Mouse (Mus musculus) layer of hippocampus, postnatal 10 days (tissue): Measurements from ENCODE around the gene Aoc3. TPM values are rescaled to one million over a fixed set of nuclear protein-coding genes. Genes with fewer than 3 reads are reported as not detected.
"Not testable (repeated sequence)": the region's sequence is repeated elsewhere in the genome, so short reads cannot be mapped to it uniquely, and the experiment has no call there.

Experiments
- DNase-seq, 2 experiments: peaks; one replicate each; pipeline ENCODE4 v3.0.0; 2021; ENCODE audit warnings: low spot score in 2 of 2
- microRNA-seq, 2 experiments: library from miRNA; unstranded; fragments of <30 nt; microRNA quantifications; one replicate each; pipeline ENCODE4 v1.2.0; 2021
- total RNA-seq, 2 experiments: library from RNA; stranded (reverse); gene quantifications; 2 replicates each; pipeline ENCODE4 v1.2.3; 2021

Aoc3 gene
- total RNA-seq, 2 experiments from 2014 or later, result 1.7 to 1.8 TPM

- DNase-seq, result no peak
These were observed 37.0 kb downstream of the Aoc3 start, which contains the start of gene G6pc for GRCm38 (mm10) chr11:101367326-101367935. G6pc (plus strand) TSS chr11:101367561.

DNA sequence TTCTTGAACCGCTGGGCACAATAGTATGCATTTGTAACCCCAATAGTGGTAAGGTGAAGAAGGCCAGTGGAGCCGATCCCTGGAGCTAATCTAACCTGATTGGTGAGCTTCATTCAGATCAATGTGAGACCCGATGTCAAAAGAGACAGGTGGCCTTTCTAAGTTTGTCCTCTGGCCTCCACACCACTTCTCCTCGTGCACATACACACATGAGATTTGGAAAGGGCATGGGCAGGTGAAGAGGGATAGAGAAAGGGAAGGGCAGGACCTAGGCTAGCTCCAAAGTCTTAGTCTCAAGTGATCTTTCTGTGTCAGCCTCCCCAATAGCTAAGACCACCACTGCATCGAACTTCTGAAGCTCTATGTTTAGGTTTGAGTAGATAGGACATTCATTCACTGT is 39.7 kb downstream of the Aoc3 start:
- DNase-seq, result no peak

DNA sequence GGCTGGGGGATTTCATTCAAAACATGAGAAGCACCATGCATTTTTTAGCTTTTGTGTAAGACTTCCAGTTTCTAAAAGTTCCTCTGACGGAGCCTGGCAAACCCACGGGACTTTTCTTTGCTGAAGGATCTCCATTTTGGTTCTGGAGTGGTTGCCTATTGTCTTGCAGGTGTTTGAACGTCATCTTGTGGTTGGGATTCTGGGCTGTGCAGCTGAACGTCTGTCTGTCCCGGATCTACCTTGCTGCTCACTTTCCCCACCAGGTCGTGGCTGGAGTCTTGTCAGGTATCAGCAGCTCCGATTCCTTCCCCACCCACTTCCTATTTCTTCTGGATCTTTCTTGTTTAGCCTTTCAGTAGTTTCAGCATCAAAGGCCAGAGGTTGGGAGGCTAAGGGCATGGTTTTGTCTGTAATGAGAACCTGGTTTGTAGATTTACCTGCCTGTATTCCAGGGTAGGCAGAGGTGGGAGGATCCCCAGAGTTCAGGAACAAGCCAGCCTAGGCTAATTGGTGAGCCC is 44.1 kb downstream of the Aoc3 start:
- DNase-seq, result no peak

DNA sequence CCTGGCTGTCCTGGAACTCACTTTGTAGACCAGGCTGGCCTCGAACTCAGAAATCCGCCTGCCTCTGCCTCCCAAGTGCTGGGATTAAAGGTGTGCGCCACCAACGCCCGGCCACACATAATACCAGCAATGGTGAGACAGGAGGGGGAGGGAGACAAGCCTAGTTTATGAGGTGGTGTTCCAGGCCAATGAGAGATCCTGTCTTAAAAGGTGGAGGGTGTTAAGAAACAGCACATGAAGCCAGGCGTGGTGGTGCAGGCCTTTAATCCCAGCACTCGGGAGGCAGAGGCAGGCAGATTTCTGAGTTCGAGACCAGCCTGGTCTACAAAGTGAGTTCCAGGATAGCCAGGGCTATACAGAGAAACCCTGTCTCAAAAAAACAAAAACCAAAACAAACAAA is 47.8 kb downstream of the Aoc3 start:
- not testable (repeated sequence) for DNase-seq

DNA sequence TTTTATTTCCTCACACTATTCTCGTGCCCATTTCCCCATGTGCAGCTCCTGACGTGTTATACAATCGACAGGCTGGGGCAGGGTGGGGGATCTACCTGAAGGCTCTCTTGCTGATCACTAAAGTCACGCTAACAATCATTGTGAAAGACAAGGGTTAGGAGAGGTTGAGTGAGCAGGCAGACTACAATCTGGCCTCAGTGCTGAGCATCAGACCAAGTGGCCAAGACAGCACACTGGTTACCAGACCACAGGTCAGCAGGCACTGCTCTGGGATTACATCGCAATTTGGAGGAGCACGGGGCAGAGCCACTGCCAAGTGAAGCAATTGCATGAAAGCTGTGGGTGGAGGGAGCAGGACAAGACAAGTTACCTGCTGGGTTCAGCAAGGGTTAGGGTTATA is 48.5 kb downstream of the Aoc3 start:
- no peak for DNase-seq

DNA sequence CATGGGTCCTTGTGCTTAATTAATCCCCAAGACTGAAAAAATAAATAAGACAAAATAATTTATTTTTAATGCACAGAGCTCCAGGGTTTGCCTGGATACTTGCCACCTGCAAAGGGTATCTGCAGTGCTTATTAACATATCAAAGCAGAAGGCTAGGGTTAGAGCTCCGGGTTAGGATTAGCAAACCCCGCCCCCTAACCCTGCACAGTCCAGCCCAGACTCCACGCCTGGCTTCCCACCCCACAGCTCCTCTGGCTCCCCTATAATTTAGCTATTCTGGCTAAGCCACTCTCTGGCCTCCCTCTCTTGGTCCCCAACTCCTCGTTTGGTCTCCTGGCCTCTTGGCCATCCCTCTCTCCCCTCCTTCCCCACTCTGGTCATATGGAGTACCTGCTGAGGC is 51.4 kb downstream of the Aoc3 start:
- no peak for DNase-seq

Small RNA genes within 50 kb of the gene (microRNA-seq; reads per million reads assigned to microRNA genes)
- 0 reads per million in 2 experiments for gene Gm25593

Other genes with a start within 250 kb of the Aoc3 start
- 10 to 100 TPM; 32.9 to 37.7 TPM for gene Coasy, start 248.0 kb upstream of the Aoc3 start, total RNA-seq
- gene Mlx, start 243.3 kb upstream of the Aoc3 start, total RNA-seq, result 10 to 100 TPM; 39.2 to 50.3 TPM
- 1 to 10 TPM; 5.8 to 7.0 TPM for gene Psmc3ip, start 235.2 kb upstream of the Aoc3 start, total RNA-seq
- 10 to 100 TPM; 51.5 to 58.8 TPM for gene Retreg3, start 210.7 kb upstream of the Aoc3 start, total RNA-seq
- gene Tubg1, start 210.7 kb upstream of the Aoc3 start, total RNA-seq, result 10 to 100 TPM; 43.1 to 47.3 TPM
- gene Tubg2, start 174.7 kb upstream of the Aoc3 start, total RNA-seq, result 10 to 100 TPM; 31.7 to 41.4 TPM
- 10 to 100 TPM; 59.0 to 61.4 TPM for gene Cntnap1, start 160.1 kb upstream of the Aoc3 start, total RNA-seq
- gene Plekhh3, start 159.3 kb upstream of the Aoc3 start, total RNA-seq, result 10 to 100 TPM; 13.2 to 13.4 TPM
- not detected for gene Ccr10, start 155.2 kb upstream of the Aoc3 start, total RNA-seq
- 10 to 100 TPM; 27.9 to 30.9 TPM for gene Ezh1, start 104.1 kb upstream of the Aoc3 start, total RNA-seq
- 10 to 100 TPM; 69.6 to 70.0 TPM for gene Ramp2, start 84.6 kb upstream of the Aoc3 start, total RNA-seq
- 10 to 100 TPM; 78.4 to 81.9 TPM for gene Vps25, start 76.9 kb upstream of the Aoc3 start, total RNA-seq
- gene Wnk4, start 70.0 kb upstream of the Aoc3 start, total RNA-seq, result 1 to 10 TPM; 3.4 to 4.5 TPM
- under 1 TPM; 0.37 to 0.56 TPM for gene Cntd1, start 51.6 kb upstream of the Aoc3 start, total RNA-seq
- 10 to 100 TPM; 92.7 to 93.1 TPM for gene Coa3, start 51.5 kb upstream of the Aoc3 start, total RNA-seq
- gene Becn1, start 28.3 kb upstream of the Aoc3 start, total RNA-seq, result 100 to 1,000 TPM; 173 to 195 TPM
- gene Psme3, start 14.4 kb upstream of the Aoc3 start, total RNA-seq, result 100 to 1,000 TPM in 1 of 2 experiments, 10 to 100 TPM in 1; 96.6 to 106 TPM
- gene Aoc2, start 5.5 kb upstream of the Aoc3 start, total RNA-seq, result 1 to 10 TPM; 4.8 TPM
- gene G6pc, start 37.0 kb downstream of the Aoc3 start, total RNA-seq, result not detected
- 10 to 100 TPM; 51.0 to 57.2 TPM for gene Aarsd1, start 87.0 kb downstream of the Aoc3 start, total RNA-seq
- gene Gm27029, start 94.2 kb downstream of the Aoc3 start, total RNA-seq, result 1 to 10 TPM; 4.1 to 4.5 TPM
- 10 to 100 TPM; 24.4 to 26.4 TPM for gene Rundc1, start 94.5 kb downstream of the Aoc3 start, total RNA-seq
- 1 to 10 TPM; 1.3 to 1.9 TPM for gene Ptges3l, start 94.7 kb downstream of the Aoc3 start, total RNA-seq
- 10 to 100 TPM; 66.9 to 67.8 TPM for gene Rpl27, start 111.7 kb downstream of the Aoc3 start, total RNA-seq
- gene Ifi35, start 117.8 kb downstream of the Aoc3 start, total RNA-seq, result 1 to 10 TPM; 2.2 to 2.5 TPM
- 100 to 1,000 TPM; 166 to 176 TPM for gene Rnd2, start 134.4 kb downstream of the Aoc3 start, total RNA-seq
- 10 to 100 TPM; 67.0 to 77.7 TPM for gene Vat1, start 135.6 kb downstream of the Aoc3 start, total RNA-seq
- gene Brca1, start 221.3 kb downstream of the Aoc3 start, total RNA-seq, result 1 to 10 TPM; 2.7 to 3.3 TPM
- gene Nbr1, start 221.5 kb downstream of the Aoc3 start, total RNA-seq, result 100 to 1,000 TPM; 161 to 165 TPM